Mouse (Mus musculus) MEL (cell line): ENCODE measurements around the gene Zfp821.

ENCODE experiments used
- CTCF ChIP-seq, 3 experiments: IDR thresholded peaks in 2 of 3; conservative IDR thresholded peaks in 1 of 3; 2 replicates each; pipeline ENCODE4 v1.5.1; 2011 to 2012; ENCODE audit warnings: low read length in 3 of 3, low read depth in 2 of 3, mild to moderate bottlenecking in 2 of 3, improper control_type of control experiment in 1 of 3, inconsistent platforms in 1 of 3, mixed read lengths in 1 of 3, moderate library complexity in 1 of 3; ENCODE audit not compliant: control insufficient read depth in 1 of 3, insufficient read depth in 1 of 3, poor library complexity in 1 of 3, severe bottlenecking in 1 of 3
- EP300 ChIP-seq, 2 experiments: IDR thresholded peaks; 2 replicates each; pipeline ENCODE4 v1.6.1; 2011; ENCODE audit warnings: improper control_type of control experiment in 2 of 2, low read length in 2 of 2, low read depth in 1 of 2, mild to moderate bottlenecking in 1 of 2
- GATA1 ChIP-seq: IDR thresholded peaks from 2 replicates; pipeline ENCODE4 v1.6.1; 2011; ENCODE audit warnings: low read depth, low read length, improper control_type of control experiment
- HCFC1 ChIP-seq: IDR thresholded peaks from 2 replicates; pipeline ENCODE4 v1.6.1; 2012; ENCODE audit warnings: low read depth, mild to moderate bottlenecking, inconsistent platforms, low read length, improper control_type of control experiment, moderate library complexity
- MYB ChIP-seq: IDR thresholded peaks from 2 replicates; pipeline ENCODE4 v1.6.1; 2011; ENCODE audit warnings: mild to moderate bottlenecking, low read depth, low read length, improper control_type of control experiment
- NELFE ChIP-seq: IDR thresholded peaks from 2 replicates; pipeline ENCODE4 v1.6.1; 2011; ENCODE audit warnings: low read depth, low read length, improper control_type of control experiment
- POLR2A ChIP-seq, 2 experiments: IDR thresholded peaks; 2 replicates each; pipeline ENCODE4 v1.6.1; 2011 to 2012; ENCODE audit warnings: low read length in 2 of 2, mild to moderate bottlenecking in 2 of 2, control low read depth in 1 of 2, improper control_type of control experiment in 1 of 2, low read depth in 1 of 2, moderate library complexity in 1 of 2; ENCODE audit not compliant: control insufficient read depth in 1 of 2, insufficient read depth in 1 of 2, poor library complexity in 1 of 2
- POLR2AphosphoS2 ChIP-seq: IDR thresholded peaks from 2 replicates; pipeline ENCODE4 v1.6.1; 2011; ENCODE audit warnings: low read length, improper control_type of control experiment
- RAD21 ChIP-seq: IDR thresholded peaks from 2 replicates; pipeline ENCODE4 v1.6.1; 2011; ENCODE audit warnings: mild to moderate bottlenecking, low read depth, low read length, improper control_type of control experiment
- RCOR1 ChIP-seq: IDR thresholded peaks from 2 replicates; pipeline ENCODE4 v1.6.1; 2012; ENCODE audit warnings: low read depth, mild to moderate bottlenecking, inconsistent platforms, low read length, improper control_type of control experiment

- TF ChIP-seq GATA1: no peak
- no peak for TF ChIP-seq CTCF (IDR thresholded peaks at IDR 0.05 in 2 of 3, conservative IDR thresholded peaks at IDR 0.05 in 1 of 3; ENCODE audit: control insufficient read depth in 1 of 3, insufficient read depth in 1 of 3, low read depth in 2 of 3, low read length in 3 of 3, poor library complexity in 1 of 3, severe bottlenecking in 1 of 3)
- no peak for TF ChIP-seq NELFE
- peak; percentile 55 to 62; a peak in 3 of 4 replicates for TF ChIP-seq EP300 (IDR thresholded peaks at IDR 0.05; ENCODE audit: low read depth in 1 of 2, low read length in 2 of 2)
- no peak for TF ChIP-seq POLR2A (IDR thresholded peaks at IDR 0.05; ENCODE audit: control insufficient read depth in 1 of 2, insufficient read depth in 1 of 2, low read depth in 1 of 2, low read length in 2 of 2, poor library complexity in 1 of 2)
- TF ChIP-seq POLR2AphosphoS2: no peak
- TF ChIP-seq RAD21: no peak
- no peak for TF ChIP-seq HCFC1
- TF ChIP-seq MYB: no peak
- no peak for TF ChIP-seq RCOR1
Observed at GRCm38 (mm10) chr8:109714961-109715360, 9.6 kb downstream of the Zfp821 start.
